Mouse (Mus musculus) midbrain, embryonic 11.5 days (tissue): ENCODE measurements at regions not wholly inside any gene's neighbourhood (a gene's known extent, or its start where the extent isn't known, plus 50 kb on each side); places are given as distances from the start of the nearest gene placed in this dataset.
A peak's percentile ranks its signal among the peaks of the same experiment; 100 is the strongest.

Source experiments
- ATAC-seq: fragments of 200-750 bp; cut with Nextera tagmentation; 2 replicates; pipeline ENCODE4 v1.8.0; 2017; ENCODE audit warnings: moderate TSS enrichment, moderate library complexity; ENCODE audit not compliant: low FRiP score
- DNase-seq: peaks from one replicate; pipeline ENCODE4 v3.0.0; 2015; ENCODE audit warnings: low spot score; ENCODE audit errors: missing footprints
- H3K27ac ChIP-seq: fragments of 300-500 bp; sonication (generic); 2 replicates; pipeline ENCODE4 v1.5.1; 2014; ENCODE audit warnings: low read depth, low read length
- H3K27me3 ChIP-seq: fragments of 300-500 bp; sonication (generic); 2 replicates; pipeline ENCODE4 v1.6.1; 2014; ENCODE audit warnings: mild to moderate bottlenecking, low read length, moderate library complexity, mixed read lengths; ENCODE audit not compliant: control insufficient read depth, insufficient read depth
- H3K36me3 ChIP-seq: fragments of 300-500 bp; sonication (generic); 2 replicates; pipeline ENCODE4 v1.6.1; 2014; ENCODE audit warnings: mild to moderate bottlenecking, low read length, moderate library complexity, mixed read lengths; ENCODE audit not compliant: control insufficient read depth, insufficient read depth
- H3K4me1 ChIP-seq: fragments of 300-500 bp; sonication (generic); 2 replicates; pipeline ENCODE4 v1.6.1; 2014; ENCODE audit warnings: low read length; ENCODE audit not compliant: control insufficient read depth, insufficient read depth
- H3K4me2 ChIP-seq: fragments of 300-500 bp; sonication (generic); 2 replicates; pipeline ENCODE4 v1.6.1; 2014; ENCODE audit warnings: mild to moderate bottlenecking, moderate library complexity
- H3K4me3 ChIP-seq: fragments of 300-500 bp; sonication (generic); 2 replicates; pipeline ENCODE4 v1.5.1; 2014; ENCODE audit warnings: low read depth, low read length
- H3K9ac ChIP-seq: fragments of 300-500 bp; sonication (generic); 2 replicates; pipeline ENCODE4 v1.6.1; 2014; ENCODE audit warnings: low read length
- H3K9me3 ChIP-seq: fragments of 300-500 bp; sonication (generic); 2 replicates; pipeline ENCODE4 v1.6.1; 2016; ENCODE audit warnings: low read length; ENCODE audit not compliant: control insufficient read depth
- WGBS: fragments of 180-500 bp; shearing (Covaris S2); extraction: QIAGEN DNeasy Blood & Tissue Kit; methylation state at CpG from one replicate; pipeline ENCODE4 v1.1.7; 2014; 5-methylcytosine and 5-hydroxymethylcytosine counted together

GRCm38 (mm10) chr10:8020113-8020512 lies 64.1 kb upstream of the Tab2 start:
- Histone ChIP-seq H3K36me3 (no peaks in the 10 kb centered on the region), H3K9ac (no peak overlapping the region), H3K4me2 (no peak overlapping the region), H3K4me3 (no peak overlapping the region), H3K27me3 (no peaks in the 10 kb centered on the region), H3K9me3 (no peaks in the 10 kb centered on the region), H3K27ac (no peak overlapping the region), H3K4me1 (no peaks in the 10 kb centered on the region)
- ATAC-seq (no peak), DNase-seq (no peak)
- WGBS: 92% methylated on average over 4 of the region's 4 CpGs

- no peaks in the 10 kb centered on the region for H3K27me3 ChIP-seq
- no peak overlapping the region for H3K27ac ChIP-seq
- no peaks in the 10 kb centered on the region for H3K36me3 ChIP-seq
- no peak overlapping the region for H3K4me2 ChIP-seq
- ATAC-seq (no peak), DNase-seq (no peak)
- no peak overlapping the region for H3K4me3 ChIP-seq
- H3K9me3 ChIP-seq: no peaks in the 10 kb centered on the region
- H3K4me1 ChIP-seq: no peaks in the 10 kb centered on the region
- no peak overlapping the region for H3K9ac ChIP-seq
These were observed 62.4 kb upstream of the Tab2 start for GRCm38 (mm10) chr10:8018229-8019026.

- no peaks in the 10 kb centered on the region for H3K27me3 ChIP-seq
- H3K4me1 ChIP-seq: no peaks in the 10 kb centered on the region
- WGBS: 89% methylated on average over 2 of the region's 2 CpGs
- no peak overlapping the region for H3K4me3 ChIP-seq
- no peak overlapping the region for H3K27ac ChIP-seq
- H3K4me2 ChIP-seq: no peak overlapping the region
- DNase-seq (no peak), ATAC-seq (no peak)
- H3K9me3 ChIP-seq: no peaks in the 10 kb centered on the region
- H3K9ac ChIP-seq: no peak overlapping the region
- H3K36me3 ChIP-seq: no peaks in the 10 kb centered on the region
These were observed 60.7 kb upstream of the Tab2 start for GRCm38 (mm10) chr10:8016741-8017140.

- Histone ChIP-seq H3K9me3 (no peaks in the 10 kb centered on the region), H3K36me3 (no peaks in the 10 kb centered on the region), H3K9ac (no peak overlapping the region), H3K4me2 (no peak overlapping the region), H3K4me1 (peaks cover 7% of the 10 kb centered on the region), H3K27ac (no peak overlapping the region), H3K27me3 (no peaks in the 10 kb centered on the region), H3K4me3 (no peak overlapping the region)
- 61% methylated on average over 4 of the region's 4 CpGs for WGBS
- ATAC-seq (no peak), DNase-seq (no peak)
These were observed 55.7 kb upstream of the Tab2 start for GRCm38 (mm10) chr10:8011744-8012143.

- 92% methylated on average over 9 of the region's 9 CpGs for WGBS
- no peaks in the 10 kb centered on the region for H3K27me3 ChIP-seq
- no peak overlapping the region for H3K4me3 ChIP-seq
- no peak overlapping the region for H3K27ac ChIP-seq
- no peak overlapping the region for H3K4me2 ChIP-seq
- peaks cover 7% of the 10 kb centered on the region for H3K4me1 ChIP-seq
- DNase-seq (no peak), ATAC-seq (no peak)
- no peaks in the 10 kb centered on the region for H3K9me3 ChIP-seq
- no peak overlapping the region for H3K9ac ChIP-seq
- no peaks in the 10 kb centered on the region for H3K36me3 ChIP-seq
These were observed 55.1 kb upstream of the Tab2 start for GRCm38 (mm10) chr10:8011138-8011537.

GRCm38 (mm10) chr10:8009855-8010254 lies 53.8 kb upstream of the Tab2 start:
- Histone ChIP-seq H3K4me2 (no peak overlapping the region), H3K9me3 (no peaks in the 10 kb centered on the region), H3K4me1 (peaks cover 7% of the 10 kb centered on the region), H3K27me3 (no peaks in the 10 kb centered on the region), H3K4me3 (no peak overlapping the region), H3K36me3 (no peaks in the 10 kb centered on the region), H3K27ac (no peak overlapping the region), H3K9ac (no peak overlapping the region)
- WGBS: 92% methylated on average over 1 of the region's 1 CpGs
- DNase-seq (no peak), ATAC-seq (no peak)

GRCm38 (mm10) chr10:8007990-8008368 lies 51.9 kb upstream of the Tab2 start:
- DNase-seq (peak; percentile 91), ATAC-seq (peak; percentile 62; the same call in 1 of the 2 replicates)
- peaks cover 4% of the 10 kb centered on the region; the same call in 1 of the 2 replicates for H3K9me3 ChIP-seq
- no peaks in the 10 kb centered on the region for H3K36me3 ChIP-seq
- 46% methylated on average over 3 of the region's 3 CpGs for WGBS
- H3K4me2 ChIP-seq: no peak overlapping the region
- H3K27ac ChIP-seq: 0 out of 2 replicates have a peak overlapping the region, but pooled peaks have one; percentile 44
- H3K4me3 ChIP-seq: no peak overlapping the region
- H3K9ac ChIP-seq: no peak overlapping the region
- no peaks in the 10 kb centered on the region for H3K27me3 ChIP-seq
- peaks cover 7% of the 10 kb centered on the region for H3K4me1 ChIP-seq

- no peaks in the 10 kb centered on the region for H3K36me3 ChIP-seq
- WGBS: 26% methylated on average over 5 of the region's 5 CpGs
- no peaks in the 10 kb centered on the region for H3K27me3 ChIP-seq
- H3K9me3 ChIP-seq: peaks cover 4% of the 10 kb centered on the region; the same call in 1 of the 2 replicates
- H3K4me3 ChIP-seq: no peak overlapping the region
- peak; percentile 91 for DNase-seq
- H3K4me1 ChIP-seq: peaks cover 7% of the 10 kb centered on the region
- peak; percentile 76 for ATAC-seq
- H3K4me2 ChIP-seq: no peak overlapping the region; the same call in 1 of the 2 replicates
- no peak overlapping the region for H3K9ac ChIP-seq
- peak overlapping the region; percentile 44; the same call in 1 of the 2 replicates for H3K27ac ChIP-seq
These were observed 51.4 kb upstream of the Tab2 start for GRCm38 (mm10) chr10:8007286-8007989.
